ENCODE assay signal across 13 mouse cellular contexts in genomic region chr2:164679906-164680305, GRCm38 (mm10). TPM values are rescaled to one million over a fixed set of nuclear protein-coding genes. Genes with fewer than 3 reads are reported as not detected.
A peak's percentile ranks its signal among the peaks of the same experiment; 100 is the strongest.
DNase-seq lines count a peak whose midpoint lies in the region; ATAC-seq and TF ChIP-seq lines count a peak whose summit lies in the region.
"Had no signal": no experiment of that assay in that cellular context is flagged by ENCODE, and none has a peak within 500 bp of the region (broad histone marks: within the 10 kb centered on the region; RNA-seq: fewer than 3 reads in every experiment).

No protein-coding gene starts in this region.

- peaks cover 9% of the 10 kb centered on the region for H3K4me1 ChIP-seq in liver, embryonic 15.5 days (replicated peaks)
- peaks cover 7% of the 10 kb centered on the region; the same call in 1 of the 2 replicates for H3K4me1 ChIP-seq in liver, embryonic 12.5 days
- peaks cover 5% of the 10 kb centered on the region; the same call in 1 of the 2 replicates for H3K4me1 ChIP-seq in kidney, adult 2 months (ENCODE audit: control insufficient read depth, insufficient read depth, low read length)
- 0 out of 2 replicates have a peak, but pooled peaks cover 11% of the 10 kb centered on the region for H3K4me1 ChIP-seq in forebrain, embryonic 13.5 days

- H3K4me3 ChIP-seq in liver, embryonic 15.5 days (replicated peaks) = no peak overlapping the region
- no peak overlapping the region for H3K4me3 ChIP-seq in liver, embryonic 12.5 days
- no peak overlapping the region for H3K4me3 ChIP-seq in kidney, adult 2 months (ENCODE audit: insufficient read depth, low read depth, low read length)
- H3K4me3 ChIP-seq in forebrain, embryonic 13.5 days = no peak overlapping the region

- WGBS in liver, embryonic 15.5 days (ENCODE audit: insufficient replicate concordance) = 9% methylated on average over 3 of the region's 3 CpGs
- WGBS in liver, embryonic 12.5 days (ENCODE audit: insufficient replicate concordance) = 35% methylated on average over 3 of the region's 3 CpGs
- WGBS in kidney, adult 2 months = 71% methylated on average over 3 of the region's 3 CpGs
- WGBS in forebrain, embryonic 13.5 days = 71% methylated on average over 3 of the region's 3 CpGs

- H3K4me2 ChIP-seq in liver, embryonic 15.5 days = no peak overlapping the region
- no peak overlapping the region for H3K4me2 ChIP-seq in liver, embryonic 12.5 days
- H3K4me2 ChIP-seq in forebrain, embryonic 13.5 days = no peak overlapping the region

- TF ChIP-seq POLR2A in kidney, adult 2 months (IDR thresholded peaks at IDR 0.05; ENCODE audit: low read depth, low read length) = no peak

- no peaks in the 10 kb centered on the region for H3K27me3 ChIP-seq in liver, embryonic 15.5 days
- no peaks in the 10 kb centered on the region for H3K27me3 ChIP-seq in liver, embryonic 12.5 days (replicated peaks)
- H3K27me3 ChIP-seq in kidney, adult 2 months (replicated peaks; ENCODE audit: control insufficient read depth, insufficient read depth, low read length) = no peaks in the 10 kb centered on the region
- no peaks in the 10 kb centered on the region for H3K27me3 ChIP-seq in forebrain, embryonic 13.5 days
- H3K27me3 ChIP-seq: neural tube, embryonic 13.5 days had no signal

- H3K9ac ChIP-seq in liver, embryonic 15.5 days = no peak overlapping the region
- H3K9ac ChIP-seq in liver, embryonic 12.5 days = no peak overlapping the region
- H3K9ac ChIP-seq in forebrain, embryonic 13.5 days = no peak overlapping the region

- no peaks in the 10 kb centered on the region for H3K36me3 ChIP-seq in liver, embryonic 15.5 days (replicated peaks)
- no peaks in the 10 kb centered on the region for H3K36me3 ChIP-seq in liver, embryonic 12.5 days
- H3K36me3 ChIP-seq in kidney, adult 2 months (ENCODE audit: control insufficient read depth, insufficient read depth, low read length) = no peaks in the 10 kb centered on the region
- no peaks in the 10 kb centered on the region for H3K36me3 ChIP-seq in forebrain, embryonic 13.5 days (ENCODE audit: poor library complexity, severe bottlenecking)
- H3K36me3 ChIP-seq: neural tube, embryonic 13.5 days had no signal

- ATAC-seq in liver, embryonic 15.5 days (ENCODE audit: insufficient read depth) = peak; percentile 54; the same call in 1 of the 2 replicates
- ATAC-seq in liver, embryonic 12.5 days = no peak
- ATAC-seq in hematopoietic stem cell, adult 5-6 weeks (replicated peaks in 1 of 2; ENCODE audit: insufficient read depth in 1 of 2, low FRiP score in 2 of 2, low TSS enrichment in 1 of 2, low read depth in 1 of 2, poor library complexity in 2 of 2, severe bottlenecking in 2 of 2) = peak; percentile 70 to 76
- no peak for ATAC-seq in forebrain, embryonic 13.5 days

- H3K9me3 ChIP-seq in liver, embryonic 15.5 days (replicated peaks) = no peaks in the 10 kb centered on the region
- H3K9me3 ChIP-seq in liver, embryonic 12.5 days (replicated peaks) = no peaks in the 10 kb centered on the region
- no peaks in the 10 kb centered on the region for H3K9me3 ChIP-seq in forebrain, embryonic 13.5 days (replicated peaks)
- H3K9me3 ChIP-seq: neural tube, embryonic 13.5 days had no signal

- DNase-seq in lung, postnatal 4 days = peak; percentile 50 to 70
- DNase-seq in thymus, postnatal 14 days = peak; percentile 60
- no peak for DNase-seq in kidney, adult 2 months
- DNase-seq in heart, postnatal 4 days = no peak
- DNase-seq: gastrocnemius, postnatal 10 days; heart, postnatal 36 days; spleen, adult 18-20 months had no signal

- no peak overlapping the region for H3K27ac ChIP-seq in liver, embryonic 15.5 days (replicated peaks)
- H3K27ac ChIP-seq in liver, embryonic 12.5 days = no peak overlapping the region
- H3K27ac ChIP-seq in kidney, adult 2 months (ENCODE audit: insufficient read depth, low read depth, low read length) = no peak overlapping the region
- no peak overlapping the region for H3K27ac ChIP-seq in forebrain, embryonic 13.5 days
- H3K27ac ChIP-seq: neural tube, embryonic 13.5 days had no signal

- TF ChIP-seq CTCF in kidney, adult 2 months (conservative IDR thresholded peaks at IDR 0.05; ENCODE audit: insufficient read depth, insufficient read length, low read depth, low read length) = no peak

RNA-seq across cellular contexts. Expression of gene Wfdc13, which starts 5.0 kb away (rescaled TPM):
- polyA plus RNA-seq in liver, embryonic 15.5 days (2015; fragmentation: Nextera tagmentation; extraction: Ambion mirVana) = not detected in 2 replicates
- polyA plus RNA-seq in liver, embryonic 12.5 days (2016; fragmentation: Nextera tagmentation; extraction: Ambion mirVana) = not detected in 2 replicates
- total RNA-seq in hematopoietic stem cell, adult 5-6 weeks (2017) = not detected in 2 replicates
- polyA plus RNA-seq in kidney, adult 2 months (2012; rRNA removed) = not detected in 2 replicates
- not detected for total RNA-seq in heart, postnatal 4 days (2021)
- polyA plus RNA-seq in forebrain, embryonic 13.5 days (2015; fragmentation: Nextera tagmentation; extraction: Ambion mirVana) = not detected in 2 replicates
- total RNA-seq: gastrocnemius, postnatal 10 days; heart, postnatal 36 days; layer of hippocampus, postnatal 10 days had no signal
- polyA plus RNA-seq: neural tube, embryonic 13.5 days had no signal

RNA-seq across cellular contexts. Expression of gene Wfdc11, which starts 6.0 kb away (rescaled TPM):
- not detected in 2 replicates for polyA plus RNA-seq in liver, embryonic 15.5 days (2015; fragmentation: Nextera tagmentation; extraction: Ambion mirVana)
- polyA plus RNA-seq in liver, embryonic 12.5 days (2016; fragmentation: Nextera tagmentation; extraction: Ambion mirVana) = not detected in 2 replicates
- total RNA-seq in hematopoietic stem cell, adult 5-6 weeks (2017) = not detected in 2 replicates
- polyA plus RNA-seq in kidney, adult 2 months (2012; rRNA removed) = not detected in 2 replicates
- not detected for total RNA-seq in heart, postnatal 4 days (2021)
- polyA plus RNA-seq in forebrain, embryonic 13.5 days (2015; fragmentation: Nextera tagmentation; extraction: Ambion mirVana) = not detected in 2 replicates
- total RNA-seq: gastrocnemius, postnatal 10 days; heart, postnatal 36 days; layer of hippocampus, postnatal 10 days had no signal
- polyA plus RNA-seq: neural tube, embryonic 13.5 days had no signal

RNA-seq across cellular contexts. Expression of gene Spint4, which starts 18.4 kb away (rescaled TPM):
- not detected in 2 replicates for polyA plus RNA-seq in liver, embryonic 15.5 days (2015; fragmentation: Nextera tagmentation; extraction: Ambion mirVana)
- not detected in 2 replicates for polyA plus RNA-seq in liver, embryonic 12.5 days (2016; fragmentation: Nextera tagmentation; extraction: Ambion mirVana)
- not detected in 2 replicates for total RNA-seq in hematopoietic stem cell, adult 5-6 weeks (2017)
- not detected in 2 replicates for polyA plus RNA-seq in kidney, adult 2 months (2012; rRNA removed)
- total RNA-seq in heart, postnatal 4 days (2021) = not detected
- polyA plus RNA-seq in forebrain, embryonic 13.5 days (2015; fragmentation: Nextera tagmentation; extraction: Ambion mirVana) = not detected in 2 replicates
- total RNA-seq: gastrocnemius, postnatal 10 days; heart, postnatal 36 days; layer of hippocampus, postnatal 10 days had no signal
- polyA plus RNA-seq: neural tube, embryonic 13.5 days had no signal

RNA-seq across cellular contexts. Expression of gene Wfdc9, which starts 23.5 kb away (rescaled TPM):
- polyA plus RNA-seq in liver, embryonic 15.5 days (2015; fragmentation: Nextera tagmentation; extraction: Ambion mirVana) = not detected in 2 replicates
- polyA plus RNA-seq in liver, embryonic 12.5 days (2016; fragmentation: Nextera tagmentation; extraction: Ambion mirVana) = not detected in 2 replicates
- not detected in 2 replicates for total RNA-seq in hematopoietic stem cell, adult 5-6 weeks (2017)
- not detected in 2 replicates for polyA plus RNA-seq in kidney, adult 2 months (2012; rRNA removed)
- not detected for total RNA-seq in heart, postnatal 4 days (2021)
- polyA plus RNA-seq in forebrain, embryonic 13.5 days (2015; fragmentation: Nextera tagmentation; extraction: Ambion mirVana) = not detected in 2 replicates
- total RNA-seq: gastrocnemius, postnatal 10 days; heart, postnatal 36 days; layer of hippocampus, postnatal 10 days had no signal
- polyA plus RNA-seq: neural tube, embryonic 13.5 days had no signal

RNA-seq across cellular contexts. Expression of gene Wfdc10, which starts 24.1 kb away (rescaled TPM):
- polyA plus RNA-seq in liver, embryonic 15.5 days (2015; fragmentation: Nextera tagmentation; extraction: Ambion mirVana) = not detected in 2 replicates
- polyA plus RNA-seq in liver, embryonic 12.5 days (2016; fragmentation: Nextera tagmentation; extraction: Ambion mirVana) = not detected in 2 replicates
- 3.5 TPM in 1 of 2 replicates, not detected in the other for total RNA-seq in hematopoietic stem cell, adult 5-6 weeks (2017)
- polyA plus RNA-seq in kidney, adult 2 months (2012; rRNA removed) = not detected in 2 replicates
- not detected for total RNA-seq in heart, postnatal 4 days (2021)
- polyA plus RNA-seq in forebrain, embryonic 13.5 days (2015; fragmentation: Nextera tagmentation; extraction: Ambion mirVana) = not detected in 2 replicates
- total RNA-seq: gastrocnemius, postnatal 10 days; heart, postnatal 36 days; layer of hippocampus, postnatal 10 days had no signal
- polyA plus RNA-seq: neural tube, embryonic 13.5 days had no signal

Comparison
In these comparisons a context has a peak if more than half of its experiments do, and no peak if none do; other contexts are left out.
1. ATAC-seq: peak in liver, embryonic 15.5 days (single experiment) and hematopoietic stem cell, adult 5-6 weeks (2 of 2); none in liver, embryonic 12.5 days (single experiment) and forebrain, embryonic 13.5 days (single experiment).
2. DNase-seq: peak in lung, postnatal 4 days (2 of 2) and thymus, postnatal 14 days (single experiment); none in kidney, adult 2 months (single experiment) and heart, postnatal 4 days (single experiment).